Mouse (Mus musculus) neural tube, embryonic 14.5 days (tissue): ENCODE results near the gene Nt5c3b. TPM values are rescaled to one million over a fixed set of nuclear protein-coding genes. Genes with fewer than 3 reads are reported as not detected.

Experiments
- microRNA-seq: library from miRNA; unstranded; fragments of <30 nt; microRNA quantifications from one replicate; pipeline ENCODE4, GENCODE M21; 2016
- polyA plus RNA-seq: library from polyadenylated mRNA; unstranded; fragments of >200 nt; fragmentation: Nextera tagmentation; extraction: Ambion mirVana; gene quantifications from 2 replicates; pipeline ENCODE4 v1.2.1, GENCODE M21; 2014

The Nt5c3b gene
- polyA plus RNA-seq, 1 experiment from 2014 or later, result 107 TPM

Small RNA genes within 50 kb of the gene (microRNA-seq; reads per million reads assigned to microRNA genes)
- gene Gm27374 (not detected), gene Mir7116 (1.4 reads per million)

Other genes with a start within 250 kb of the Nt5c3b start
- gene Krt9, start 248.6 kb downstream of the Nt5c3b start, polyA plus RNA-seq, result 0.08 TPM in 1 of 2 replicates, not detected in the other
- gene Krt14, start 234.3 kb downstream of the Nt5c3b start, polyA plus RNA-seq, result 0.36 and 0.40 TPM in 2 replicates
- gene Krt16, start 192.9 kb downstream of the Nt5c3b start, polyA plus RNA-seq, result not detected in 2 replicates
- 0.22 TPM in 1 of 2 replicates, not detected in the other for gene Krt17, start 180.8 kb downstream of the Nt5c3b start, polyA plus RNA-seq
- not detected in 2 replicates for gene Krt42, start 171.9 kb downstream of the Nt5c3b start, polyA plus RNA-seq
- gene Eif1, start 121.9 kb downstream of the Nt5c3b start, polyA plus RNA-seq, result 1,262 and 1,333 TPM in 2 replicates
- gene Gast, start 107.4 kb downstream of the Nt5c3b start, polyA plus RNA-seq, result not detected in 2 replicates
- gene Hap1, start 85.7 kb downstream of the Nt5c3b start, polyA plus RNA-seq, result 71.6 and 93.7 TPM in 2 replicates
- gene Jup, start 44.0 kb downstream of the Nt5c3b start, polyA plus RNA-seq, result 43.0 and 58.9 TPM in 2 replicates
- 18.9 and 21.1 TPM in 2 replicates for gene P3h4, start 27.0 kb downstream of the Nt5c3b start, polyA plus RNA-seq
- 7.2 and 32.8 TPM in 2 replicates for gene Fkbp10, start 26.1 kb downstream of the Nt5c3b start, polyA plus RNA-seq
- gene Klhl10, start 109 bp upstream of the Nt5c3b start, polyA plus RNA-seq, result 0.68 and 1.1 TPM in 2 replicates
- 15.7 and 16.1 TPM in 2 replicates for gene Klhl11, start 30.9 kb upstream of the Nt5c3b start, polyA plus RNA-seq
- 191 and 250 TPM in 2 replicates for gene Acly, start 86.2 kb upstream of the Nt5c3b start, polyA plus RNA-seq
- 1.7 and 2.2 TPM in 2 replicates for gene Ttc25, start 103.8 kb upstream of the Nt5c3b start, polyA plus RNA-seq
- gene Cnp, start 133.1 kb upstream of the Nt5c3b start, polyA plus RNA-seq, result 41.1 and 49.3 TPM in 2 replicates
- 108 and 110 TPM in 2 replicates for gene Nkiras2, start 177.4 kb upstream of the Nt5c3b start, polyA plus RNA-seq
- 109 and 112 TPM in 2 replicates for gene Dnajc7, start 178.4 kb upstream of the Nt5c3b start, polyA plus RNA-seq